Mouse (Mus musculus) lung, postnatal 0 days (tissue): ENCODE measurements around the gene Cuta.

Experiments used
- CTCF ChIP-seq: IDR thresholded peaks from 2 replicates; pipeline ENCODE4 v1.5.1; 2016; ENCODE audit warnings: antibody characterized with exemption, mild to moderate bottlenecking
- EP300 ChIP-seq: IDR thresholded peaks from 2 replicates; pipeline ENCODE4 v1.6.1; 2016; ENCODE audit warnings: antibody characterized with exemption, mild to moderate bottlenecking, control low read depth

DNA sequence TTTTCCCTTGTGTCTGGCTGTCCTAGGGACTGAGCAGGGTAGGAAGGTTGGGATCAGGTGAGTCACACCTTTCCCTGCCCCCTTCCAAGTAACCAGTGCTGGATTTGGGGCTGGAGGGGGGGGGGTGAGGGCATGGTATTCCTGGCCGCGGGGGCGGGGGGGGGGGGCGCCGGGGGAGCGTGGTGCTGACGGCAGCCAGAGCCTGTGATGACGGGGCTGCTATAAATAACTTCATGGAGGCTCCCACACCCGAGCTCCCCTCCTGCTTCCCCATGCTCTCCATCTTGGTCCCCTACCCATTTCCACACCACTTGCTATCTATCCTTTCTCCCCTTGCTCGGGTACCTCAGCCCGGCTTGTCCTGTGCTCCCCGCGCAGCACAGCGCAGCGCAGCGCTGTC, 14.4 kb upstream of the Cuta start:
- TF ChIP-seq CTCF (no peak), EP300 (no peak)
